Mouse (Mus musculus): ENCODE measurements at regions not wholly inside any gene's neighbourhood (a gene's known extent, or its start where the extent isn't known, plus 50 kb on each side); places are given as distances from the start of the nearest gene placed in this dataset.

DNA sequence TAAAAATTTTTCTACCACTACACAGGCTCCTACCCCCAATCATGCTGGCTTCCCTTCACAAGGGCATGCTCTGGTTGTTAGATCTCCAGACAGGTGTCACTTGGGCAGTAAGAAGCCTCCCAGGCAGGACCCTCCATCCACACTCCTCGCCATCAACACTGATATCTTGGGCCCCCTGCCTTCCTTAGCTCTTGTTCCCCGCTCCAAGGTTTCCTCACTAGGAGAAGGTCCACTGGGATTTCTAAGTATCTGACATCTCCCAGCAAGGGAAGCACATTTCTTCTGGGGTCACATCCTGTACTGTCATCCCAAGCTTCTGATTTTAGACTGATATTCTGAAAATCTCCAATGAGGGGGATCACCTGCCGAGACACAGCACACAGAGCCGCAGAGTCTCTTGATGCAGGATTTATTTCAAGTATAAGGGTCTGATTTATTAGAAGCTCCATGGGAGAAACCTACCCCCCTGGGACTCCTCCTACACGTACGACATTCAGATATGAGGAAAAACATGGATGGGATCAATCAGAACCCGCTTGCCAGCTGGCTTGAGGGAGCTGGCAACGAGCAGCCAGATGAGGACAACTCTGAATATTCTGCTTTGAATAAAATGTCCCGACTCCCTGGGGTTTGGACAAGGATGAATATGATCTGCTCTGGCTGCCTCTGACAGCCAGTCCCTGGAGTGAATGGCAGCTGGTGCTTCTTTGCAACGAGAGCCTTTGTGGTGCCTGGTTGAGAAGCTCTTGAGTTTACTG is 322.8 kb downstream of the Vps13c start:
- H3K9ac ChIP-seq (ENCODE audit: low read depth, low read length) = no peak overlapping the region
- no peaks in the 10 kb centered on the region for H3K27me3 ChIP-seq (ENCODE audit: control insufficient read depth, insufficient read depth, low read length)
- 62% methylated on average over 10 of the region's 10 CpGs for WGBS

DNA sequence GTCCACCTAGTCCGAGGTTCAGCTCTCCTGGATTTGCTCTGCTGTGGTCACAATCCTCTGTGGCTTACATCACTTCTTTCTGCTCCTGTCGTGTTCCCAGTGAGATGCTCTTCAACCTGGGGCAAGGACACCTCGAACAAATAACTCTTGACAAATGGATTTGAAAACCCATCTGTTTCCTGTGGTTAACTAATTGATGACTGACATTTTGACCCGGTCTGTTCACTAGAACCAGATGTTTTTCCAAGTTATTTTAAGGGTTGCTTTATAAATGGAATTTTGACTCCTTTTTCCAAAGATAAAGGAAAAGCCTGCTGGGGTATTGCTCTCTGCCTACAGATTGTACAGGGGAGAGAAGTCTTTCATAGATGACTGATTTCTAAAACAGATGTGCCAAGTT is 326.4 kb downstream of the Vps13c start:
- TF ChIP-seq CTCF (IDR thresholded peaks at IDR 0.05) (no peak), EP300 (IDR thresholded peaks at IDR 0.05; ENCODE audit: insufficient read depth, low read depth, low read length) (no peak), POLR2A (IDR thresholded peaks at IDR 0.05; ENCODE audit: insufficient read depth, low read depth, low read length) (no peak)
- Histone ChIP-seq H3K4me1 (ENCODE audit: control insufficient read depth, insufficient read depth, low read length) (0 out of 2 replicates have a peak, but pooled peaks cover 2% of the 10 kb centered on the region), H3K36me3 (ENCODE audit: control insufficient read depth, insufficient read depth, low read length) (no peaks in the 10 kb centered on the region), H3K27ac (no peak overlapping the region), H3K27me3 (ENCODE audit: control insufficient read depth, insufficient read depth, low read length) (no peaks in the 10 kb centered on the region), H3K79me2 (replicated peaks; ENCODE audit: control insufficient read depth, insufficient read depth, low read length) (no peaks in the 10 kb centered on the region), H3K9ac (ENCODE audit: low read depth, low read length) (no peak overlapping the region), H3K4me3 (no peak overlapping the region)
- 39% methylated on average over 4 of the region's 4 CpGs for WGBS
- intact Hi-C loops (cut with DNase I) = no loop called here
- DNase-seq = no peak

More for the DNA sequence above, 322.8 kb downstream of the Vps13c start:
- Histone ChIP-seq H3K27ac (no peak overlapping the region), H3K4me1 (ENCODE audit: control insufficient read depth, insufficient read depth, low read length) (0 out of 2 replicates have a peak, but pooled peaks cover 2% of the 10 kb centered on the region), H3K79me2 (replicated peaks; ENCODE audit: control insufficient read depth, insufficient read depth, low read length) (no peaks in the 10 kb centered on the region), H3K36me3 (ENCODE audit: control insufficient read depth, insufficient read depth, low read length) (no peaks in the 10 kb centered on the region), H3K4me3 (no peak overlapping the region)
- peak; percentile 32 to 39 for DNase-seq
- TF ChIP-seq CTCF (IDR thresholded peaks at IDR 0.05) (no peak), EP300 (IDR thresholded peaks at IDR 0.05; ENCODE audit: insufficient read depth, low read depth, low read length) (no peak), POLR2A (IDR thresholded peaks at IDR 0.05; ENCODE audit: insufficient read depth, low read depth, low read length) (no peak)
- intact Hi-C loops (cut with DNase I) = no loop called here

DNA sequence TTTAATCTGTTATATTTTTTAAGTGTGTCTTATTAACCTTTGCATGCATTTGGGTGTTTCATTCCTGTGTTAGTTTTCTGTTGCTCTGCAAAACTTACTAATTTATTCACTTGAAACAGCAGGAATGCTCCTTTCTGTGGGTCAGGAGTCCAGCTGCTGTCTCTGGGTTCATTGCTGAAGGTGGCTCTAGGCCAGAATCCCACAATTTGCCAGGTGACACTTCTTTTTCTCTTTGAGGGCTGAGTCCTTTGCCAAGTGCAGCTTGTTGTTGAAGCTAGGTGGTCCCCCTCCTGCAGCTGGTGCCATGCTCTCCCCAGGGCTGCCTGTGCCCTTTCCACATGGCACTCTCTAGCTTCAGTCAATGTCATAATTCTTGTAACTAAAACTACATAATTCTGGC is 348.7 kb downstream of the Vps13c start:
- Histone ChIP-seq H3K36me3 (ENCODE audit: control insufficient read depth, insufficient read depth, low read length) (no peaks in the 10 kb centered on the region), H3K4me3 (no peak overlapping the region), H3K4me1 (ENCODE audit: control insufficient read depth, insufficient read depth, low read length) (peaks cover 1% of the 10 kb centered on the region; the same call in 1 of the 2 replicates), H3K9ac (ENCODE audit: low read depth, low read length) (no peak overlapping the region), H3K79me2 (replicated peaks; ENCODE audit: control insufficient read depth, insufficient read depth, low read length) (no peaks in the 10 kb centered on the region), H3K27me3 (ENCODE audit: control insufficient read depth, insufficient read depth, low read length) (no peaks in the 10 kb centered on the region), H3K27ac (no peak overlapping the region)
- intact Hi-C loops (cut with DNase I) = no loop called here
- no peak for DNase-seq
- no peak for TF ChIP-seq EP300 (IDR thresholded peaks at IDR 0.05; ENCODE audit: insufficient read depth, low read depth, low read length)
- no peak for TF ChIP-seq POLR2A (IDR thresholded peaks at IDR 0.05; ENCODE audit: insufficient read depth, low read depth, low read length)
- TF ChIP-seq CTCF (IDR thresholded peaks at IDR 0.05) = no peak

DNA sequence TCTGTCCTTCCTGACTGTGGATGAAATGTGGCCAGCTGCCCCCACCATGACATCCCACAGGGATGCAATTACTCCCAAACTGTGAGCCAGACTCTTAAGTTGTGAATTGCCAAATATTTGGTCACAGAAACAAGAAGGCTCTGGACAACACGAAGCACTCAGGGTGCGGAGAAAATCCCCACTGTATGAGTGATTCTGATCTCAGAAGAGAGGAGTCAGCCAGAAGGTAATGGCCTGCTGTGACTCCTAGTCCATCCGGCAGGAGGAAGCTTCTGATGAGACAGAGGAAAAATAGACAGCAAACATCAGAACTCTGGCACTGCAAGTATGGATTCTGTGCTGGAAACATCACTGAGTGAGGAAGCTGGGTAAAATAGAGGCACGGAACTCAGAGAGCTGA is 359.6 kb downstream of the Vps13c start:
- Histone ChIP-seq H3K4me3 (no peak overlapping the region), H3K36me3 (ENCODE audit: control insufficient read depth, insufficient read depth, low read length) (no peaks in the 10 kb centered on the region), H3K79me2 (replicated peaks; ENCODE audit: control insufficient read depth, insufficient read depth, low read length) (no peaks in the 10 kb centered on the region), H3K27me3 (ENCODE audit: control insufficient read depth, insufficient read depth, low read length) (no peaks in the 10 kb centered on the region), H3K9ac (ENCODE audit: low read depth, low read length) (no peak overlapping the region), H3K4me1 (ENCODE audit: control insufficient read depth, insufficient read depth, low read length) (no peaks in the 10 kb centered on the region), H3K27ac (no peak overlapping the region)
- TF ChIP-seq CTCF (IDR thresholded peaks at IDR 0.05) (no peak), EP300 (IDR thresholded peaks at IDR 0.05; ENCODE audit: insufficient read depth, low read depth, low read length) (no peak), POLR2A (IDR thresholded peaks at IDR 0.05; ENCODE audit: insufficient read depth, low read depth, low read length) (no peak)
- 64% methylated on average over 4 of the region's 4 CpGs for WGBS
- intact Hi-C loops (cut with DNase I) = no loop called here
- DNase-seq = peak in 1 of 2 experiments; percentile 4

DNA sequence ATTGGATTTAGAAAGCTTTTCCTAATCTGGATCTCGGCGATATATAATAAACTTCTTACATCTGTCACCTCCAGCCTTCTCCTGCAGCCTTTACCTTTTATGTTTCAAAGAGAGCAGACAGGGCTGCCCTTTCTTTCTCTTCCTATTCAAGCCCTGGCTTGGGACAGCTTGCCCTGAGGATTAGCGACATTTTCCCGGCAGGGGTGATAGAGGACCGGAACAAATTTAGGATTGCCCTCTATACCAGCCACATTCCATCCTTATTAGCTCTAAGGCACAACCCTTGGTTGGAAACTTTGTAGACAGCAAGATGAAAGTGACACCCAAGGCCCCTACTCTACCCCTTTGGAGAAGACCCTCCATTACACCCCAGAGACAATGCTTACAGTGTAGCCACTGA is 360.8 kb downstream of the Vps13c start:
- WGBS = 73% methylated on average over 5 of the region's 5 CpGs
- Histone ChIP-seq H3K36me3 (ENCODE audit: control insufficient read depth, insufficient read depth, low read length) (no peaks in the 10 kb centered on the region), H3K79me2 (replicated peaks; ENCODE audit: control insufficient read depth, insufficient read depth, low read length) (no peaks in the 10 kb centered on the region), H3K4me1 (ENCODE audit: control insufficient read depth, insufficient read depth, low read length) (no peaks in the 10 kb centered on the region), H3K9ac (ENCODE audit: low read depth, low read length) (no peak overlapping the region), H3K27ac (no peak overlapping the region), H3K4me3 (no peak overlapping the region), H3K27me3 (ENCODE audit: control insufficient read depth, insufficient read depth, low read length) (no peaks in the 10 kb centered on the region)
- no peak for DNase-seq
- intact Hi-C loops (cut with DNase I) = no loop called here
- TF ChIP-seq EP300 (IDR thresholded peaks at IDR 0.05; ENCODE audit: insufficient read depth, low read depth, low read length) (no peak), CTCF (IDR thresholded peaks at IDR 0.05) (no peak), POLR2A (IDR thresholded peaks at IDR 0.05; ENCODE audit: insufficient read depth, low read depth, low read length) (no peak)

DNA sequence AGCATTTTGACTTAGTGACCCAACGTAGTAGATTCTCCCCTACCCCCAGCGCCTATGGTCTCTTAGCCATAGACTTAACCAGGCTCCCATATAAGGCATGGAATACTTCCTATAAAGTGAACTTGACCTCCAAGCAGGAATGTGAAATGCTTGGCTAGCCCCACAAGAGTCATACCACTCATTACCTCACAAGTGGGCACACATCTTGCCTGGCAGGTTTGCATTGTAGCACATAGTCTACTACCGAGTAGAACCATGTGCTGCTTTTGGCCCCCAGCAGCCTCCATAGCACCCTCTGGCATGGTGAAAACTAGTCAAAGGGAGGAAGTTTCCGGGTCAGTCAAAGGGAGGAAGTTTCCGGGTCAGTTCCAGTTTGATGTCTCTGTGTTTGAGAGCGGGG is 385.5 kb downstream of the Vps13c start:
- intact Hi-C loops (cut with DNase I) = no loop called here
- H3K27ac ChIP-seq = no peak overlapping the region
- no peaks in the 10 kb centered on the region for H3K36me3 ChIP-seq (ENCODE audit: control insufficient read depth, insufficient read depth, low read length)
- WGBS = 80% methylated on average over 6 of the region's 6 CpGs
- H3K27me3 ChIP-seq (ENCODE audit: control insufficient read depth, insufficient read depth, low read length) = no peaks in the 10 kb centered on the region
- peak in 1 of 2 experiments; percentile 4 for DNase-seq
- H3K4me3 ChIP-seq = no peak overlapping the region
- H3K79me2 ChIP-seq (replicated peaks; ENCODE audit: control insufficient read depth, insufficient read depth, low read length) = no peaks in the 10 kb centered on the region
- H3K4me1 ChIP-seq (ENCODE audit: control insufficient read depth, insufficient read depth, low read length) = no peaks in the 10 kb centered on the region
- TF ChIP-seq POLR2A (IDR thresholded peaks at IDR 0.05; ENCODE audit: insufficient read depth, low read depth, low read length) (no peak), CTCF (IDR thresholded peaks at IDR 0.05) (no peak), EP300 (IDR thresholded peaks at IDR 0.05; ENCODE audit: insufficient read depth, low read depth, low read length) (no peak)
- no peak overlapping the region for H3K9ac ChIP-seq (ENCODE audit: low read depth, low read length)
